Mouse (Mus musculus): ENCODE measurements around the gene Gabrg2. TPM values are rescaled to one million over a fixed set of nuclear protein-coding genes. Genes with fewer than 3 reads are reported as not detected.

Gabrg2 gene
- total RNA-seq (2023), result not detected

GRCm38 (mm10) chr11:42000190-42001098 is at the start of gene Gabrg2:
TSS of gene Gabrg2 (minus strand) at chr11:42000857.

Other genes with a start within 250 kb of the Gabrg2 start
- not detected for gene Gabra1, start 182.1 kb upstream of the Gabrg2 start, total RNA-seq (2023)

Data from B cell, adult 67 days (primary cell).